Mouse (Mus musculus): ENCODE measurements around the gene Cep152. TPM values are rescaled to one million over a fixed set of nuclear protein-coding genes. Genes with fewer than 3 reads are reported as not detected.

The Cep152 gene
- total RNA-seq, 2 experiments from 2014 or later: 3.8 to 11.1 TPM

Other genes with a start within 250 kb of the Cep152 start
- not detected in 2 replicates for gene Gm9913, start 120.0 kb downstream of the Cep152 start, total RNA-seq (2015; ENCODE audit: low replicate concordance)
- gene Gm9913, start 120.0 kb downstream of the Cep152 start, total RNA-seq (2017; ENCODE audit: low replicate concordance): not detected in 2 replicates
- gene Fbn1, start 117.1 kb downstream of the Cep152 start, total RNA-seq (2015; ENCODE audit: low replicate concordance): 0.42 TPM in 1 of 2 replicates, not detected in the other
- gene Fbn1, start 117.1 kb downstream of the Cep152 start, total RNA-seq (2017; ENCODE audit: low replicate concordance): 0.70 TPM in 1 of 2 replicates, not detected in the other
- 32.4 and 46.3 TPM in 2 replicates for gene Eid1, start 48.0 kb upstream of the Cep152 start, total RNA-seq (2015; ENCODE audit: low replicate concordance)
- 39.1 and 39.9 TPM in 2 replicates for gene Eid1, start 48.0 kb upstream of the Cep152 start, total RNA-seq (2017; ENCODE audit: low replicate concordance)
- 0.38 and 1.3 TPM in 2 replicates for gene Shc4, start 99.0 kb upstream of the Cep152 start, total RNA-seq (2015; ENCODE audit: low replicate concordance)
- gene Shc4, start 99.0 kb upstream of the Cep152 start, total RNA-seq (2017; ENCODE audit: low replicate concordance): 1.1 and 2.7 TPM in 2 replicates
- 10.9 and 12.5 TPM in 2 replicates for gene Secisbp2l, start 157.8 kb upstream of the Cep152 start, total RNA-seq (2015; ENCODE audit: low replicate concordance)
- 30.2 and 31.2 TPM in 2 replicates for gene Secisbp2l, start 157.8 kb upstream of the Cep152 start, total RNA-seq (2017; ENCODE audit: low replicate concordance)
- 5.0 and 10.7 TPM in 2 replicates for gene Galk2, start 234.0 kb upstream of the Cep152 start, total RNA-seq (2015; ENCODE audit: low replicate concordance)
- gene Galk2, start 234.0 kb upstream of the Cep152 start, total RNA-seq (2017; ENCODE audit: low replicate concordance): 2.9 and 7.2 TPM in 2 replicates
- gene Cops2, start 234.0 kb upstream of the Cep152 start, total RNA-seq (2015; ENCODE audit: low replicate concordance): 39.5 and 64.4 TPM in 2 replicates
- gene Cops2, start 234.0 kb upstream of the Cep152 start, total RNA-seq (2017; ENCODE audit: low replicate concordance): 51.2 and 78.9 TPM in 2 replicates